Mouse (Mus musculus) right cerebral cortex, postnatal 4 days (tissue): Measurements from ENCODE around the gene 2900011O08Rik.
"Not testable (repeated sequence)": the region's sequence is repeated elsewhere in the genome, so short reads cannot be mapped to it uniquely, and the experiment has no call there.

Source experiments
- DNase-seq: peaks from one replicate; pipeline ENCODE4 v3.0.0-alpha.2; 2022

Gene 2900011O08Rik

GRCm38 (mm10) chr16:14005266-14005665 is 18.9 kb downstream of the 2900011O08Rik start:
- peak; percentile 28 for DNase-seq

- no peak for DNase-seq
These were observed 21.7 kb downstream of the 2900011O08Rik start for GRCm38 (mm10) chr16:14008081-14008480.

DNA sequence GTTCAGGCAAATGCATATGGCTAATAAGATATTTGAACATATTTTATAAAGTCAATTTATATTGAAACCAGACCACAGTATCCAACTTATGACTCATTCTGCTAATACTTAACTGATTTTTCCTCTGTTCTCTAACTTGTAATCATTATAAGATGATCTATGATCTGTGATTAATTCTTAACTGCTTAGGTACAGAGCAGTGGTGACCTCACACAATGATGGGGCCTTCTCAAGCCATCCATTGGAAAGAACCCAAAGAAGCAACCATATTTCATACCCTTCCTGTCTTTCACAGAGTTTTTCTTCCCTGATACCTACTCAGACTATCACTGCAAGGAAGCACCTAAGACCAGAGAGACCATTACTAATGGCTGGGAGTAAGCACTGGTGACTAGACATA is 22.3 kb downstream of the 2900011O08Rik start:
- no peak for DNase-seq

- DNase-seq: no peak
These were observed 23.6 kb downstream of the 2900011O08Rik start for GRCm38 (mm10) chr16:14009966-14010365.

DNA sequence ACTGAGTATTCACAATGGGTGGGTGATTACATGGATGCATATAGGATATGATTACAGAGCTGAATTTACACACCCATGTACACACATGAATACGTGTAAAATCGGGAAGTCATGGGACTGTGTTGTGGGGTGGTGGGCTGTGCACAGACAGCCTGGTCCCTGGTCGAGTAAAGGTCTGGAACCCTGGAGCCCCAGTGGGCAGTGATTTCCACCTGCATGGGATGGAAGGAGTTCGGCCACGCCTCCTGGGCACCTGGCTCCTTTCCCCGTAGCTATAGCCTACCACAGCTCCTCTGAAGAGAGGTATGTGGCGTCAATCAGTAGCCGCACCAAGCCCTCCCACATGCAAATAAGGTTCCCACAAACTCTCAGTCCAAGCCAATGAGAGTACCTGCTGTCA is 30.9 kb downstream of the 2900011O08Rik start:
- DNase-seq: no peak

DNA sequence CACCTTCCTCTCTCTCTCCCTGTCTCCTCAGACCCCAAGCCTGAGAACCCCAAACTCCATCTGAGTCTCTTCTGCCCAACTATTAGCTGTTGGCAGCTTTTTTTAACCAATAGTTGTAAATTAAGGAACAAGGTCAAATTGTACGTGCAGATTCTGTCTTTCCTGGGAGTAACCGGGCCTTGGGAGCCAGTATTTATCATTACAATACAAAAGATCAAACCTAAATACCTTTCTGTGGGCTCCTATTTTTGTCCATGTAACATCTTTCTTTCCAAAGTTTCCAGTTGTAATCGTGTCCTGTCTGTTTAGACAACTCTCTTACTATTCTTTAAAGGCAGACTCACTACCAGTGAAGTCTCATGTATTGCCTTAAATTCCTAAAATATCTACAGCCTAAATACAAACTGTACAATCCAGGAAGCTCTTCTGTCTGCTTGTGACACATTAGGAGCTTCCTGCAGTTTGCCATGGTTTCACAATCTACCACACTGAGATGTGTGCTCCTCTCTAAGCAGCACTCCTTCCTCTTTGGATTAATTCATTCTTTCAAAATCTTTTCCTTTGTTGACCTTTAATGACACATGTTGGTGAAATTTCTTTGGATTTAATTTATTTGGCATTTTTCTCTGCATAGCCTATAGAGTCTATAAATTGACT is 34.9 kb downstream of the 2900011O08Rik start:
- no peak for DNase-seq

GRCm38 (mm10) chr16:14025091-14025990 is 38.9 kb downstream of the 2900011O08Rik start:
- DNase-seq: no peak

DNA sequence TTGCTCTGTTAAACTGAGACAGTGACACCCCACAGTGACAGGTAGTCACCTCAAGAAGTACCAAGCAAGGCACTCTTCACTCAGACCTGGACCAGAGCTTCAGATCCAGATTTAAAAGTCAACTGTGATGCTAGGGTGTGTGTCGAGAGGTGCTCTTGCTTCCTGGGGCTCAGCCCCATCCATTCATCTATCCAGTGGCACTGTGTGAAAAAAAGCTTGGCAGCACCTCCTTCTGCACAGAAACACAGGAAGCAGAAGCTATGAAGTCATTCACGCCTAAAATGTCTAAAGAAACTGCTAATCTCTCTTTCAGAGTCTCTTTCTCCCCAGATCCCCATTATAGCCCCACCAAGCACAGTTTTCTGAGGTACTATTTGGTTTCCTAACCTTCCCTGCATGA is 42.7 kb downstream of the 2900011O08Rik start:
- DNase-seq: no peak

DNA sequence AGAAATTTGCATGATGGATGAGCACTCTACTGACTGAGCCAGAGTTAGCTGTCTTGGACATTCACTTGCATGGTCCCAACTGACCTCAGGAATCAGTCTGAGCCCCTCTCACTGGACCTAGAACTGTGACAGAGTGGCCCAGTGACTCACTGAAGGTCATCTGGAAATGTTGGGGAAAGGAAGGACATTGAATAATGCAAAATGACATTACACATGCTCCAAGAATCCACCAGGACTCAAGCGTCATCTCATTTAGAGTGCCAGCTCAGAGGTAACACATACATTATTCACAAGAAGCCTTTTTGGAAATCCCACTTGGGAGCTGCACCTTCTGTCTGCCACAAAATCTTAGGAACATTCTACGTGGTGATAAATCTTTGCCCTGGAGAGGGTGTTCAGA is 43.4 kb downstream of the 2900011O08Rik start:
- DNase-seq: no peak

GRCm38 (mm10) chr16:14030650-14031049 is 44.2 kb downstream of the 2900011O08Rik start:
- DNase-seq: no peak

DNA sequence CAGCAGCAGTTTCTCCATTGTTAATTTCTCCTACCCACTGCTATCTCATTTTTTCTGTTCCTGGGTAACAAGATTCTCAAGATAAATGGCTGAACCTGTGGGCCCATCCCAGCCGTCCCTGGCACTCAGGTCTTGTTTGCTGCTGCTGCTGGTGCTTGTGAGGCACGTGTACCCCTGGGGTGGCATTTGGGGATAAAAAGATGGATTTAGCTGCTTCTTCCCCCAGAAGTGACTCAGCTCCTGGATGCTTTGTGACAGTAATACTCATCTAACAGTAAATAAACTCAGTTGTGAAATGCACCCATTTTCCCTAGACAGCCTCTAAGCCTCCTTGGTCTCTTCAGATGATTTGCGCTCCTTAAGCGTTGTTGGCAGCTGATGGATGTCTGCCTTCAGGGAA is 46.7 kb downstream of the 2900011O08Rik start:
- no peak for DNase-seq

- no peak for DNase-seq
These were observed 56.0 kb downstream of the 2900011O08Rik start for GRCm38 (mm10) chr16:14042421-14042820.

DNA sequence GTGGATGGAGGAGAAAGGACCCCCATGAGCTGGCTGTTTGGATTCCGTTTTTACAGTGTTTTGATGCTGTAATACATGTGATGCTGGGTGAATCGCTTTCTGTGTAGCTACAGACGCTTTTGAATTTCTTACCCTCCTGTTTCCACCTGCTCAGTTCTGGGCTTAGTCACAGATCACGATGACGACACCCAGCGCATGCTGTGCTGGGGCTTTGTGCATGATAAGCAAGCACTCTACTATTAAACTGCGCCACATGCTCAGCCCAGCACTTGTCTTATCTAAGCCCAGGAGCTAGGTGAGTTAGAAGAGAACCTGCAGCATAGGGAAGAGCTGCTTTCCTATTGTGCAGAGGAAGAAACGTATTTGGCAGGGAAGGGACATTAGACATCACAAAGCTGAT is 58.3 kb downstream of the 2900011O08Rik start:
- no peak for DNase-seq

DNA sequence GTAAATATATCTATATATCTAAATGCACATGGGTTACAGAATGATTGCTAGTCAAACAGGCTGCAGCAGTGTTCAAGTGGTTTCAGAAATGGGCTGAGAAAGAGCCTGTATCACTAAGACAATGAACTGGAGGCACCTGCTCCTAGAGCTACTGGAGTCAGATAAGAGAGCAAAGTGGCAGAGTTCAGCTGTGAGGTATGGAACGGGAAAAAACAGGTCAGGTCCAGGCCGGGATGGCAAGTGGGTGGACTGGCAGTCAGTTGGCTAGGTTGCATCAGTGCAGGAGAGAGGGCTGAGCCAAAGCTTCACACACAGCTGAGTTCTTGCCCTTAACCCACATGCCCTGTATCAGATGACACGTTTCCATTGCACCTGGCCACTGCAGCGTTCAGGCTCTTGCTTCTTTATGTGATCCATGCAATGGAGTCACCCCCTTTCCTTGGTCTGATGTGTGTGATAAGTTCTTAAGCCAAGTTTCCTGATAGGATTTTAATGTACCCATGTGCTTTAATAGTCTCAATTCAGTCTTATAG is 59.9 kb downstream of the 2900011O08Rik start:
- no peak for DNase-seq

DNA sequence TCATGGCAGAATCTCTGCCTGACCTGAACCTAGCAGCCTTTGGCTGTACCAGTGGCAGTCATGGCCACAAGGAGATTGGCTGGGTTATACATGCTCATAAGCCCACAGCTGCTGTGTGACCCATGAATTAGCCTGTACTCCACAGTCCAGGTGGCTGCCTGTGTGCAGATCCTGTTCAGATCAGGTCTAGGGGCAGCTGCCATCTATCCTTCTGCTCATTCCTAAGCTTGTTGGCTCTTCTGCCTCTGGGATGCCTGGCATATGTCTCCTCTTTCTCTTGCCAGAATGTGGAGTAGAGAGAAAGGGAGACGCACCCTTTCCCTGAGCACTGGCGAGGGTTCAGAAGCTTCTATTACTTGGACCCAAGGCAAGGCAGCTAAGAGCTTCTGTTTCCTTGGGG is 65.8 kb downstream of the 2900011O08Rik start:
- DNase-seq: no peak

DNA sequence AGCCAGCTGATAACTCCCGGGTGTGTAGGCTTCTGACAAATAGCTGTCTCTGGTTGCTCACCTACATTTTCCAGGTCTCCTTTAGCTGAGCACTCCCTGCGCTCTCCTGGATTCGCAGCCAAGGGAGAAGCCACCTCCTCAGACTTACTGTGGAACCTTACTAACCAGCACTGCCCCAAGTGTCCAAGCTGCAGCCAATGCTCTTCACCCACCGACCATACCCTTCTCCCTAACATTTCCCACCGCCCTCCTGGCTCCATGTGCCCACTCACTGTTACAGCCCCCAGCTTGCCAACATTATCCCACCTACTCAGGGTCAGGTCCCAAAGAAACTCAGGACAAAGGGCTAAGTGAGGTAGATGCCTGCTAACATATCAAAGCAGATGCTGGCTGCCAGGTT is 66.7 kb downstream of the 2900011O08Rik start:
- no peak for DNase-seq

- DNase-seq: no peak
These were observed 68.9 kb downstream of the 2900011O08Rik start for GRCm38 (mm10) chr16:14055271-14055670.

- no peak for DNase-seq
These were observed 70.3 kb downstream of the 2900011O08Rik start for GRCm38 (mm10) chr16:14056734-14057133.

GRCm38 (mm10) chr16:14058541-14058940 is 72.1 kb downstream of the 2900011O08Rik start:
- DNase-seq: no peak

- DNase-seq: no peak
These were observed 72.9 kb downstream of the 2900011O08Rik start for GRCm38 (mm10) chr16:14059118-14059854.

GRCm38 (mm10) chr16:14059869-14060268 is 73.5 kb downstream of the 2900011O08Rik start:
- DNase-seq: no peak

- DNase-seq: not testable (repeated sequence)
These were observed 80.2 kb downstream of the 2900011O08Rik start for GRCm38 (mm10) chr16:14066571-14066970.

- DNase-seq: not testable (repeated sequence)
These were observed 82.3 kb downstream of the 2900011O08Rik start for GRCm38 (mm10) chr16:14068701-14069100.
